In genomic region chr1:177623304-177623726, GRCm38 (mm10) we compare ENCODE assay signal across 8 mouse cellular contexts.
A peak's percentile ranks its signal among the peaks of the same experiment; 100 is the strongest.
DNase-seq lines count a peak whose midpoint lies in the region; ATAC-seq and TF ChIP-seq lines count a peak whose summit lies in the region.

No protein-coding gene starts in this region.

- H3K4me1 ChIP-seq in hindbrain, embryonic 11.5 days (replicated peaks; ENCODE audit: control insufficient read depth, insufficient read depth, low read length), result peaks cover 9% of the 10 kb centered on the region
- H3K4me1 ChIP-seq in hindbrain, postnatal 0 days (ENCODE audit: insufficient read depth, low read length), result peaks cover 6% of the 10 kb centered on the region; the same call in 1 of the 2 replicates
- no peaks in the 10 kb centered on the region for H3K4me1 ChIP-seq in liver, embryonic 11.5 days (replicated peaks; ENCODE audit: control insufficient read depth, insufficient read depth, low read length)
- no peaks in the 10 kb centered on the region for H3K4me1 ChIP-seq in stomach, embryonic 15.5 days

- TF ChIP-seq CTCF in hindbrain, postnatal 0 days (IDR thresholded peaks at IDR 0.05; ENCODE audit: low read depth), result no peak

- 18% methylated on average over 6 of the region's 6 CpGs for WGBS in hindbrain, embryonic 11.5 days
- 23% methylated on average over 6 of the region's 6 CpGs for WGBS in hindbrain, postnatal 0 days
- WGBS in liver, embryonic 11.5 days, result 44% methylated on average over 6 of the region's 6 CpGs
- WGBS in stomach, embryonic 15.5 days, result 22% methylated on average over 6 of the region's 6 CpGs

- 0 out of 2 replicates have a peak overlapping the region, but pooled peaks have one; percentile 2 for H3K9ac ChIP-seq in hindbrain, embryonic 11.5 days (ENCODE audit: low read depth, low read length)
- no peak overlapping the region for H3K9ac ChIP-seq in hindbrain, postnatal 0 days (replicated peaks; ENCODE audit: low read length)
- no peak overlapping the region for H3K9ac ChIP-seq in liver, embryonic 11.5 days (ENCODE audit: low read depth, low read length)
- no peak overlapping the region for H3K9ac ChIP-seq in stomach, embryonic 15.5 days

- peak; percentile 47; the same call in 1 of the 2 replicates for ATAC-seq in hindbrain, embryonic 11.5 days (ENCODE audit: low FRiP score)
- ATAC-seq in hindbrain, postnatal 0 days, result no peak
- ATAC-seq in liver, embryonic 11.5 days (replicated peaks; ENCODE audit: low FRiP score), result peak; percentile 15; the same call in 1 of the 2 replicates
- peak; percentile 82 for ATAC-seq in stomach, embryonic 15.5 days (ENCODE audit: insufficient read depth, low FRiP score, low read depth)

- no peaks in the 10 kb centered on the region for H3K36me3 ChIP-seq in hindbrain, embryonic 11.5 days (ENCODE audit: control insufficient read depth, insufficient read depth, low read length)
- H3K36me3 ChIP-seq in hindbrain, postnatal 0 days (ENCODE audit: insufficient read depth, low read length), result no peaks in the 10 kb centered on the region
- no peaks in the 10 kb centered on the region for H3K36me3 ChIP-seq in liver, embryonic 11.5 days (ENCODE audit: control insufficient read depth, insufficient read depth, low read length)
- no peaks in the 10 kb centered on the region for H3K36me3 ChIP-seq in stomach, embryonic 15.5 days

- no peak overlapping the region for H3K4me3 ChIP-seq in hindbrain, embryonic 11.5 days (ENCODE audit: low read depth, low read length)
- no peak overlapping the region for H3K4me3 ChIP-seq in hindbrain, postnatal 0 days (ENCODE audit: low read length)
- no peak overlapping the region for H3K4me3 ChIP-seq in liver, embryonic 11.5 days (ENCODE audit: low read depth, low read length)
- no peak overlapping the region for H3K4me3 ChIP-seq in stomach, embryonic 15.5 days (replicated peaks)

- no peaks in the 10 kb centered on the region for H3K27me3 ChIP-seq in hindbrain, embryonic 11.5 days (ENCODE audit: control insufficient read depth, insufficient read depth, low read length)
- no peaks in the 10 kb centered on the region for H3K27me3 ChIP-seq in hindbrain, postnatal 0 days (ENCODE audit: insufficient read depth, low read length)
- no peaks in the 10 kb centered on the region for H3K27me3 ChIP-seq in liver, embryonic 11.5 days (replicated peaks; ENCODE audit: control insufficient read depth, insufficient read depth, low read length)
- no peaks in the 10 kb centered on the region for H3K27me3 ChIP-seq in stomach, embryonic 15.5 days (replicated peaks)

- no peak overlapping the region for H3K4me2 ChIP-seq in hindbrain, embryonic 11.5 days (replicated peaks; ENCODE audit: low read depth, low read length)
- H3K4me2 ChIP-seq in hindbrain, postnatal 0 days (ENCODE audit: low read depth, low read length), result no peak overlapping the region
- no peak overlapping the region for H3K4me2 ChIP-seq in liver, embryonic 11.5 days
- H3K4me2 ChIP-seq in stomach, embryonic 15.5 days, result no peak overlapping the region

- DNase-seq in hindbrain, embryonic 11.5 days (ENCODE audit: low spot score), result no peak
- DNase-seq in hindbrain, postnatal 0 days (ENCODE audit: low spot score), result no peak
- peak; percentile 34 for DNase-seq in embryo, embryonic 9.5 days (ENCODE audit: extremely low spot score)
- peak; percentile 68 to 71 for DNase-seq in heart, postnatal 10 days
- no peak for DNase-seq in liver, embryonic 11.5 days (ENCODE audit: low spot score)
- DNase-seq in layer of hippocampus, adult 8-10 months (ENCODE audit: low spot score in 2 of 2), result no peak
- no peak for DNase-seq in frontal cortex, postnatal 10 days (ENCODE audit: low spot score in 2 of 2)

- intact Hi-C loops in heart, postnatal 10 days (cut with DNase I), result no loop called here

- no peaks in the 10 kb centered on the region for H3K9me3 ChIP-seq in hindbrain, embryonic 11.5 days (ENCODE audit: control insufficient read depth, low read length)
- no peaks in the 10 kb centered on the region for H3K9me3 ChIP-seq in hindbrain, postnatal 0 days (ENCODE audit: low read length)
- H3K9me3 ChIP-seq in liver, embryonic 11.5 days (ENCODE audit: control insufficient read depth, low read length), result no peaks in the 10 kb centered on the region
- no peaks in the 10 kb centered on the region for H3K9me3 ChIP-seq in stomach, embryonic 15.5 days

- no peak overlapping the region; the same call in 1 of the 2 replicates for H3K27ac ChIP-seq in hindbrain, embryonic 11.5 days (ENCODE audit: low read depth, low read length)
- no peak overlapping the region for H3K27ac ChIP-seq in hindbrain, postnatal 0 days
- no peak overlapping the region for H3K27ac ChIP-seq in liver, embryonic 11.5 days (ENCODE audit: low read depth, low read length)
- peak overlapping the region; percentile 23 for H3K27ac ChIP-seq in stomach, embryonic 15.5 days

Comparison
In these comparisons a context has a peak if more than half of its experiments do, and no peak if none do; other contexts are left out.
1. DNase-seq: peak in embryo, embryonic 9.5 days (single experiment) and heart, postnatal 10 days (2 of 2); none in hindbrain, embryonic 11.5 days (single experiment), hindbrain, postnatal 0 days (single experiment), liver, embryonic 11.5 days (single experiment), layer of hippocampus, adult 8-10 months (0 of 2) and frontal cortex, postnatal 10 days (0 of 2).